Mouse (Mus musculus) retina, postnatal 7 days (tissue): ENCODE measurements at regions not wholly inside any gene's neighbourhood (a gene's known extent, or its start where the extent isn't known, plus 50 kb on each side); places are given as distances from the start of the nearest gene placed in this dataset.
A peak's percentile ranks its signal among the peaks of the same experiment; 100 is the strongest.

ENCODE experiments used
- DNase-seq: peaks from one replicate; pipeline ENCODE4 v3.0.0-alpha.2; 2012; ENCODE audit warnings: low read depth, low spot score

DNA sequence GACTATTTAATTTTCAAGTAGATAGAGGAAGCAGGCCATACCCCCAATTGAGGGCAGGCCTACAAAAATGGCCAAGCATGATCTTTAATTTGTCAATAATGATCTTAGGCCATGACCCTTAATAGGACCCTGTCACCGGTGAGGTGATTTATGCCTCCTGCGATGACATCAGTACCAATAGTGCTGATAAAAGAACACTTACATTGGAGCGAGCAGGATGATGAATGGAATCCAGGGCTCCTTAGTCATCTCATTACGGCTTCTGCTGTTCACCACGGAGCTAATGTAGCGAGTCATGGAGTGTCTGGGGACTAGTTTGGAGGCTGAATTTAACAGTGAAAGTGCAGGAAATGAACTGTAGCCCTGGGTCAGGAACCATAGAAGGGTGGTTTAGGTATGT, 308.6 kb downstream of the En1 start:
- no peak for DNase-seq

DNA sequence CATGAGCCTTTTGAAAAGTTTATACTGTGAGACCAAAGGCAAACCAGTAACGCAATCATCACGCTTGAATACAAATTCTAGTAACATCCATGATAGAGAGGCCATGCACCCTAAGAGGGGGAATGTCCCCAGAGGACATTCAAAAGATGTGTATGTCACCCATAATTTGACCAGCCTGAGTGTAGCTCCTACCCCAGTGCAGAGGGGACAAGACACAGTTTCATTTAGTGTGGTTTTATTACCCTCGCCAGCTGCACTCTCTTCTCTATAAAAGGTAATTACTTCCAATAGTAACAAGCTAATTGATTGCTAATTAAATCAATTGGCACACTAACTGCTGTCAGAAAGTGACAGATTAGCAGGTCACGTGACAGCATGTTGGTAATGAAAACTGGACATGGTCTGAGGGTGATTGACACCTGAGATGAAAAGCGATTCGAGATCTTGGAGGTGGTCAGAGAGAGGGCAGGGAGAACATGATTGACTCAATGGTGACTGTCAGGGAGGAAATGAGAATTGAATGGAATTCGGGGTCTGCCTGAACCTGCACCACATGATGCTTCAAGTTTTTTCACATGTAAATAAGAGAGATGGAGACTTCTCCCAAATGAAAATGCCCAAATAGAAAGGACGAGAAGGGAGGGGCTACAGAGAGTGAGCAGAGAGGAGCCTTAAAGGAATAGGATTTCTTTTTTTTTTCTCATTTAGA, 309.9 kb downstream of the En1 start:
- DNase-seq = no peak

DNA sequence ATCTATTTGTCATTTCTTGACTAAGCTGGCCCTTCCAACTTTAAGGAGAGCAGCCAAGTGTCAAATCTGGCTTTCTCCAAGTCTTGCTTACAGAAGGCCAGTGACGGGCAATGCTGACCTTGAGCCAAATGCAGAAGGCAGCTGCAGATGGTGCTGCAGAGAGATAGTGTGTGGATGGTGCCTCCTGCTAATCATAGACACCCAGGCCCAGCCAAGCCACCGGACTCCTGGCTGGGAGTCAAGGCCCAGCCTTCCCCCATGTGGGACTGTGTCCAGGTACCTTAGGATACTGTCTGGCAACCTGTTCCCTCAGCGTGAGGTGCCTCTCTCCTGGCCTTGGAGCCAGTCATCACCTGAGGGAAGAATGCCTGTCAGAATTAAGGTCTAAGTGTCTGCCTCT, 319.3 kb downstream of the En1 start:
- no peak for DNase-seq

DNA sequence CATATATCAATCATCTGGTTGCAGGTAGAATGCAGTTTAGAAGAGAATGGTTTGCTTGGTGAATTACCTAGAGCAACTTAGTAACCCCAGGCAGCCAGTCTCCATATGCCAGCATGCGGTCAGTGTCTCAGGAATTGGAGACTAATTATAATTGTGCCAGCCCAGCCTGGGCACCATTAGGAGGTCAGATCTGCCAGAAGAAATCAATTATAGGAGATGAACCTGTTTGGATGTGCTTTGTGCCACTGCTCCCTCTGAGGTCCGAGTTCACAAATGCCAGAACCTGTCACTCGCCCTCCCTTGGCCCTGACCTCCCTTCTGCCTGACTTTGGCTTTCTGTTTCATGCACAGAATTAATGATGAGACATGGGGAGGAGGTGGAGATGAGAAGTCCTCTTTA, 323.1 kb downstream of the En1 start:
- DNase-seq = no peak

DNA sequence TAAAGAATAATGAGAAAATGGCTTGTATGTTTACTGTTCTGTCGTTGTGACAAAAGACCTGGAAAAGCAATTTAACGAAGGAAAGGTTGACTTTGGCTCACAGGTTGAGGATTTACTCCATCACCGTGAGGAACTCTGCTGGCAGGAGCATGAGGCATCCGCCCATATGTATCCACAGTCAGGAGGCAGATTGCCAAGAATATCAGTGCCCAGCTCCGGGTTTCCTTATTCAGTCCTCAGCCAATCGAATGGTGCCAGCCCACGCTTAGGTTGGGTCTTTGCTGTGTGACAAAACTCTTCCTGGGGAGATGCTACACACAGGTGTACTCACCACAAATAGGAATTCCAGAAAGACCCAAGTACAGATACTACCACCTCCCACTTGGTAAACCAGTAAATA, 327.9 kb downstream of the En1 start:
- DNase-seq = no peak

DNA sequence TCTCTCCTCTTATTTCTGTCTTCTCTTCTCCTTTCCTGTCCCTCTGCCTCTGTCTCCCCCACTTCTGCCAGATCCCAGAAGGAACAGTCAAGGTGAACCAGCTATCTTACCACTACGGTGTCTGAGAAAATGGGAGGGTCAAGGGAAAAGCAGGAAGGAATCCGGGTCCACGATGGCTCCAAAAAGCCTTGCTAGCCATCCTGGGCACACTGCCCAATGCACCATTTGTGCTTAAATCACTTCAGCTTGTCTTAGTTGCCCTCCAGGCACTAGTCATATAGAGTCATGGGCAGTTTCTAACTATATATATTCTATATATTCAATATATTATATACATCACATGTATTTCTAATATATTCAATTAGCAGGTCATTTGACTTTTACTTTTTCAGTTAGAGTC, 333.1 kb downstream of the En1 start:
- DNase-seq = no peak

DNA sequence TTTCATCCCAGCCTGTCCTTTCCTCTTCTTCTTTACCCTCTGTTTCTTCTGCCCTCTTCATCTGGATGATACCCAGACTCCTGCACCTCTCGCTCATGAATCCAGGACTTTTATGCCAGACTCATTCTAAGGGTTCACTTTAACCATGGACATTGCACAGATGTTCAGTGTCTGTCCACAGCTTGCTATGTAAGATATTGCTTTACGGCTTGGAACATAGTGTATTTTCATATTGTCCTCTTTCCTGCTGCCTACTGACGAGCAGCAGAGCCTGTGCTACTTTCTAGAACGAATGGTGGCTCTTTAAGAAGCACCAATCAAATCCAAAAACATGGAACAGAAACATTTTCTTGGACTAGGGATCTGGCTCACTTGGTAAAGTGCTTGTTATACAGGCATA, 341.5 kb downstream of the En1 start:
- no peak for DNase-seq

DNA sequence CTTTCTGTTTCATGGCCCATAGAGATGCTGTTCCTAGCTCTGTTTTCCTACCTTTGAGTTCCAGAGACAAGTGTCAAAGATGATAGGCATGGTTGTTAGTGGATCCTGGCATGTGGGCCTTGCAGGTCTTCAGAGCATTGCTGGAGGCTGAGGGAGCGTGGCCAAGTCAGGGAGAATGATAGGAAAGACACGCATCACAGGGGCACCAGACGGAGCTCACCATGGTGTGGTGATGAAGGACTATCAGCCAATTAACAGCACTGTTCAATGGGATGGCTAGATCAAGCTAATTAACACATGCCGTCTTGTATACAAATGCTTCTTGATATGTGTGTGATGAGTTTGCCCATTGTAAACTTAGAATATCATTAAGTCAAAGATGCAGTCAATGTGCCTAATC, 344.1 kb downstream of the En1 start:
- no peak for DNase-seq

DNA sequence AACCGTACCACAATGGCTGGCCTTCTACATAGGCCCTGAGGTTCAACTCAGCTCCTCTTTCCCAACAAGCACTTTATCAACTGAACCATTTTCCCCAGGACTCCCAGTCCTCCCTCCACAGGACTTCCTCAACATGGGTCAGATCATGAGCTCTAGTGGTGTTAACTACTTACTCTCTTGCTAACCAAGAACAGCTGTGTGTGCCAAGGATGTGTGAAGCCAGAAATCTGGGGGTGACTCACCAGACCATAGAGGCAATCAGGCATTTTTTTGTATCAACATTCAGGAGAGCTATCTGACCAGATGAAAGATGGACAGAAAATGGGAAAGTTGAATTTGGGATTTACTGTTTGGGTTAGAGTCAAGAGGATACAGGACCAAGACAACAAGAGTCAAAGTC, 359.0 kb downstream of the En1 start:
- DNase-seq = no peak

DNA sequence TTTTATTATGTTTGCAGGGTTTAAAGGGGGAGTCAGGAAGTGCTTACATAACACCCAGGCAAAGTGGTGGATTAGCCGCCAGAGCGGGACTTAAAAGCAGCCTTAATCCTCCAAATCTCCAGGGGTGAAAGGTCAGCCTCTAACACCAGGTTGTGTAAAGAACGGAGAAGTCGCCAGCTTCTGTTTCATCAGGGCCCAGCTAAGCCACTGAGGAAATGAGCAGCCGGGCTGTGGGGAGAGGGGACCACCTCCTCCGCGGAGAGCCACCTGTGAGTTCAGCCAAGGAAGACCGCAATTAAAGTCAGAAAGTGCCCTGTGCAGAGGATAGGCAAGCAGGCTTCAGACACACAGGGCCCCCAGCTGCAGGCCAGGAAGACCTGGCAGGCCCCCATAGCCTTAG, 359.8 kb downstream of the En1 start:
- peak; percentile 25 for DNase-seq

DNA sequence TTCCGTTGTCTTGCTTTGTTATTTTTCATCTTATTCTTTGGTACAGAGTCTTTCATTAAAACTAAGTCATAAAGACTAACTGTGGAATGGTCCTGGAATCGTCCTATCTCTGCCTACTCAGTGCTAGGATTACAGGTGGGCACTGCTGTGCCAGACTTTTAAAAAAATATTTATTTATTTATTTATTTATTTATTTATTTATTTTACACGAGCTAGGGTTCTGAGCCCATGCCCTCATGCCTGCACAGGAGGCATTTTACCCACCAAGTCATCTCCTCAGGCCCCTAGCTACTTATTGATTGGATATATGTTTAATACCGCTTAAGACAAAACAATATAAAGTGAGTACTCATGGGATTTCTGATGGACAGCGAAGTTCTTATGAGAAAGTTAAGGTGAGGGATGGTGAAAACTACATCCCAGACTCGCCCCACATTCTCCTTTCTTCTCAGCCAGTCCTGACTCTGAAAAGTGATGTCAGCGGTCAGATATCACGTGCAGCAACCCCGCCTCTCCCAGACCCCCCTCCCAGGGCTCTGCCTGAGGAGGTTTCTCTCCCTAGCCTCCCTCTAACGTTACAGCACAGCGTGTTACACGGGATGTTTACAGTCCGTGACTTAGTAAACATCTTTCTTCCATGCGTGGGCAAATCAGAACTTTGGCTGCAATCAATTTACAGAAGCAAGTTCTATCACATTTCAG, 361.4 kb downstream of the En1 start:
- no peak for DNase-seq

DNA sequence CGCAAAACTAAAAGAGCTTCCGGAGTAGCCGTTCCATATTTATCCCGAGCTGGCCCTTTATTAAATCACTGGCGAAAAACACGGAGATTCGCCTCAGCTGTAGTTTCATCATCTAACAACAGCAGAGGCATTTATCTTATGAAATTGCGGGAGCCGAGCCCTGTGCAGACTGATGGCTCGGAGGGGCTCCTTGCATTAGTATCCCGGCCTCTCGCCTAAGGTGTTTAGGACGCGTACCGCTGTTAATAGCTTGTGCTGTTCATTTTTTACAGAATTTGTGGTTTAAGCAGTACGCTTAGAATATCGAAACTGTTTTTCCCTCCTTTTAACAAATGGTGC, 361.9 kb downstream of the En1 start:
- no peak for DNase-seq

DNA sequence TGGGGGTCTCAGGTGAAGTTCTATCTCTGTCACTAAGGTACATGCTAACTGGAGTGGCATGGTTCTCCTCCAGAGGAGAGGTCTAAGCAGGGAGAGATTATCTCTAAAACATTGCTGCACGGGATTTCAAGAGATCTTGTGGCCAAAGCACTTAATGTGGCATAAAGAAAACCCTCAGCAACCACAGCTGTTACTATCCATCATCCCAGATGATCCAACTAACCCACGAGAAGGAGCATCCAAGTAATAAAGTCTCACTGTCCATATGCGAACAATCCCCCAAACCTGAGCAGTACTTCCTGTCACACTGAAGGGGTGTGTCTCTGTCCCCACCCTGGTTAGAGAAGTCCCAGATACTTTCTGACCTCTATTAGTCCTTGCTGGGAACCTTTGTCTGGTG, 363.9 kb downstream of the En1 start:
- DNase-seq = no peak

DNA sequence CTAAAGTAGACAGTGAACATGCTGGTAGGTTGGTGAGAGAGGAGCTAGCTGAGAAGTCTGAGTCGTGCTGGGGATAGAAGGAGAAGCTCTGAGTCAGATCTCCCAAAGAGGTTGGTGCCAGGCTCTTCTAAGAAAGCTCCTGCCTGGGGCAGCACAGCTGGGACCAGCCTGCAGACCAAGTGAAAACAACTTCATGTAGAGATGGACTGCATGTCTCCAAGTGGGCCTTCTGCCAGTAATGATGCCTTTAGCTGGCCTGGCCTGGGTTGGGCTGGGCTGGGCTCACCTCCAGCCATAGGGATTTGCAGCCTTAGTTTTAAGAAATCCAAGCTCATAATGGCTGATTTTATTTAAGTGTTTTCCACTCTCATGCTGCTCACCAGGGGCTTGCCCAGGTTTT, 357.7 kb downstream of the Insig2 start:
- DNase-seq = no peak

DNA sequence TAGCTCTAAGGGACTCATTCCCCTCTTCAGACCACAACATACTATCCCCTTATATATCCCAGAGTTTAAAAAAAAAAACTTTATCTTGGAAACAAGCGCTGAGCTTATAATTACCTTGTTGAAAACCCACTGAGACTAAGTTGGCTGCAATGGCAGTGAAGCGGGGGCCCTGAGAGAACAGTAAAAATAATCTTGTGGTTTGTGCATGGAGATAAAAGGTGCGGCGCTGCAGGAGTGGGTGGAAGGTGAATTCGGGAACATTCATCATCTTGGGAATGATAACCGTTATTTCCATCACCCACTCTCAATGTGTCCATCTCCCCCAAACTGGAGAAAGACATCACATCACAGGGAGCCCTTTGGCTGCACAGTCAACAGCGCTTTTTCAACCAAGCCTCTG, 327.9 kb downstream of the Insig2 start:
- DNase-seq = no peak

DNA sequence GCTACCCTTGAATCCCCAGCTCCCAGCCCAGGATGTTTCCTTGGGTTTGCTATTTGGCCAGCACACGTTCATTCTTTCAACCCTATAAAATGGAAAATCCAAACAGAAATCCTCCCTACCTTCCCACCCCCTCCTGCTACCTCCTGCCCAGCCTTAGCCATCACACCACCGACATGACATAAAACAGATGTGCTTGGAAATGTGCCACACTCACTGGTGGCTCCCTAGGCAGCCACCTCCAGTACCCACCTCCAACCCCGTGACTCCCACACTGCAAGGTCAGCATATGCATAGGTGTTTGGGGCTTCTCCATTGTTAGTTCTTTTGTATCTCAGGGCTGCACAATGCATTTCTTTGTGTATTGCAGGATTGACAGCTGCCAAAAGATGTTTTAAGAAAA, 327.2 kb downstream of the Insig2 start:
- DNase-seq = no peak

DNA sequence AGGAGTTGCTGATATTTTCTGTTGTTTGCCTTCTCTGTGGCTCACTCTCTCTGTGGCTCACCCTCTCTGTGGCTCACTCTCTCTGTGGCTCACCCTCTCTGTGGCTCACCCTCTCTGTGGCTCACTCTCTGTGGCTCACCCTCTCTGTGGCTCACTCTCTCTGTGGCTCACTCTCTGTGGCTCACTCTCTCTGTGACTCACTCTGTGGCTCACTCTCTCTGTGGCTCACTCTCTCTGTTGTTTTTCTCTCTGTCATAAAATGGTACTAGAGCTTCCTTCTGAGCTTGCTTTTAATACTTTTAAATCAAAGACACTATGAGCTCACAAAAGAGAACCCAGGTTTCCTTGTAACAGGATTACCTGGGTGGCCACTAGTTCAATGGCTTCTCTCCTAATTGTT, 320.3 kb downstream of the Insig2 start:
- no peak for DNase-seq

DNA sequence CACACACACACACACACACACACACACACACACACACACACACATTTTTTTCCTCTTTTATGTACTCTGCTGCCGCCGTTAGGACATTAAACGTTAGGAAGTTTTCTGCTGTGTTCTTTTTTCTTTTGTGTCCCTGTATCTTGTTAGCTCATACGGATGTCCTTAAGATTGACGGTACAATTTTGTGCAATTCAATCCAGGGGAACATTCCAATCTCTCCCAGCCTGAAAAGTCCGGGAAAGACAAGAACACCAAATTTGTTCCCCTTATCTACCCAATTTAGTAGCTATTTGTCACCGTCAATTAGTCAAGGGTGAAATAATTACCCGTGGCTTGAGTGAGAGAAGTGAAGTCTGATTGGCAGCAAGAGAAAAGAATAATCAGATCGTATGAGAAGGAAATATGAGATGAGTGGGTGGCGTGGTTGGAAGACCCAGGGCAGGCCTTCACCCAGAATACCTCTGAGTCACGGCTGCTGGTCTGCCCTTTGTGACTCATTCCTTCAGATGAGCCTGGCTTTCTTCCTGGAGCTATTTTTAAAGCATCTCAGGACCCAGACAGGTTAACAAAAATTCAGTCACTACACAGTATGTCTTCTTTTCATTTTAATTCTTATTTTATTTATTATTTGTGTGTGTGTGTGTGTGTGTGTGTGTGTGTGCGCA, 318.4 kb downstream of the Insig2 start:
- DNase-seq = no peak

DNA sequence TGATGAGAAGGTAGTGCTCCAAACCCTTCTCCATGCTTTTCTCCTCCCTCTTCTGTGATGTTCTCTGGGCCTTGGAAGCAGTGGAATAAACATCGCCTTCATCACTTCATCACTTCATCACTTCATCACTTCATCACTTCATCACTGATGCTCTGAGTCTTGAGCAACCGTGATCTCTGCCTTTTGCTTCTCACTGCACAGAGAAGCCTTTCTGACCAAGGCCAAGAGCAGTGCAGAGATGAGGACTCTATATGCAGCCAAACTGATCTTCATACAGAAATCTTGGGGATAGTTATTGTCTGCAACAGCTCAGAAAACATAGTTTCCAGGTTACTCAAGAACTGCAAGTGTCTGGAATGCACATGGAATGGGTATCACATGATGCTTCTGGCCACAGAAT, 303.0 kb downstream of the Insig2 start:
- no peak for DNase-seq

DNA sequence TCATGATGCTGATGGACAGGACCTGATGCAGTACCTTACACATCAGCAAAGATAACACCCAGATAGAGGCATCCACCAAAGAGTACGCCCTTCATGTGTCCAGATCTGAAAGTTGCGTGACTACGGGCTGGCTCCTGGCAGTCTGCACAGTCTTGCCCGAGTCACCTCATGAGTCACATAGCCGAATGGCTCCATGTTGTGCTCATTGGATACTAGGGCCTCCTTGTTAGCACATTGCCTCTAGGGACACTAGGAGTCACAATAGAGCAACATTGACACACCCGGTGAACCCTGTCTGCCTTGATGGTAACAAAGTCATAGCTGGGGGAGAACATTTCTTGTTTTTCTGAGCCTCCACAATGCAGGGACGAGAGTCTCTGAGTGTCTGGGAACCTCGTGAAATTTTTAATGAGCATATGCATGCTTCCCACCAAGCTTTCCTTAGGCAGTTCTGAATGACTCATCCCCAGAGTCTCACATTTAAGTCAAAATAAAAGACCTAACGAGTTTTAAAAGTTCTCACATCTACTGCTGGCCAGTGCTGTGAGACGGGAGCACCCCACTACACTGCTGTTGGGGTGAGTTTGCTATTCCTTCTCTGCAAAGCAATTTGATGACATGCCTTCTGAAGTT, 297.5 kb downstream of the Insig2 start:
- no peak for DNase-seq

DNA sequence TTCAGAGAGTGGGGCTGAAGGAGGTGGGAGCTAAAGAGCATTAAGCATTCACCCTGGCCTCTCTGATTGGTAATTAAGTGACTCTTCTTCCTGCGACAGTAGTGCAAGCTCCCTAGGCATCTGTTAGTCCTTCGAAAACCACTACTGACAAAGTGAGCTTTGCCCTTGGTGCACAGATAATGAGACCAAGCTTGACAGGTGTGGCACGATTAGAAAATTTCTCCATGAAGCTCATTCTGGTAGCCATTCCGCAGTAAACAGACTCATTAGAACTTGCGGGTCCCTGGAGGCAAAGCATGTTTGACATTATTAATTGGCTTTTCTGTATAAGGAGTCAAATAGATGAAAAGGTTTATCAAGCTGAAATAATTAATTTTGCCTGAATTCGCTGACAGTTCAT, 285.8 kb downstream of the Insig2 start:
- DNase-seq = no peak

DNA sequence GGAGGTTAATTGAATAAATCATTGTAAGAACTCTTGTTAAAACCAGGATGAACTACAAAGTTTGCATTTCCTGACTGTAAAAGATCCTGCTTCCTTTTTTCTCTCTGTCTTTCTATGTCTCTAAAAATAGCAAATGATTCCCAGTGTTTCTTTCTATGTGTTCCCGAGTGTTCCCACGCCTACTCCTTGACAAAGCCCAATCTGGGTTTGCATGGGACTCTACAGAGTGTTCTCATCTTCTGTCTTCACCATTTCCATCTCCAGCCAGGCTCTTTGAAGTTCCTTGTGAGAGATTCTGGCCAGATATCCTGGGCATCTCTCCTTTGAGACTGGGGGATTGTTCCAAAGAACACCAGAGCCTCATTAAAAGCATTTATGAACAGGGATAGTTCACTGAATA, 285.0 kb downstream of the Insig2 start:
- no peak for DNase-seq

DNA sequence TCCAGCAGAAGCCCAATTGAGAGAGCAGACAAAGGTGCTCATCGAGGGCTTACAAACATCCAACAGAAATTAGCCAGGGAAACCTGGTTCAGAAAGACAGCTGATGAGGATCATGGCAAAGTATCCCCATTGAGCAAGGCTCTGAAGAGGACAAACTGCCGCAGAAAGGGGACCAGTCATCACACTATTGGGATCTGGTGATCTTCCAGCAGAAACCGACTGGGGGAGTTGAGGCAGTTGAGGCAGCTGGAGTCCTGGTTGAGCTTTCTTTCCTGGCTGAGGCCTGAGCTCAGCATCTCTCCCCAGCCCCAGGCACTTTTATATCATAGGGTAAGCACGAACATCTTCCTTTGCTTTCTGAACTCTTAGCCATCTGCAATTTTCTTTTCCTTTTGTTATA, 282.7 kb downstream of the Insig2 start:
- DNase-seq = no peak
